Mouse (Mus musculus) forebrain, postnatal 0 days (tissue): ENCODE measurements around the gene Itpr3. TPM values are rescaled to one million over a fixed set of nuclear protein-coding genes. Genes with fewer than 3 reads are reported as not detected.

Experiments
- ATAC-seq: fragments of 200-750 bp; cut with Nextera tagmentation; 2 replicates; pipeline ENCODE4 v1.8.0; 2017; ENCODE audit warnings: mild to moderate bottlenecking, moderate library complexity
- DNase-seq: peaks from one replicate; pipeline ENCODE4 v3.0.0-alpha.2; 2015
- H3K27ac ChIP-seq: fragments of 300-500 bp; sonication (generic); 2 replicates; pipeline ENCODE4 v1.5.1; 2014; ENCODE audit warnings: low read depth, mild to moderate bottlenecking, antibody characterized with exemption, low read length, moderate library complexity, mixed read lengths
- H3K27me3 ChIP-seq: fragments of 300-500 bp; sonication (generic); 2 replicates; pipeline ENCODE4 v1.6.1; 2014; ENCODE audit warnings: mild to moderate bottlenecking, low read length, mixed read lengths; ENCODE audit not compliant: insufficient read depth
- H3K36me3 ChIP-seq: fragments of 300-500 bp; sonication (generic); 2 replicates; pipeline ENCODE4 v1.6.1; 2014; ENCODE audit warnings: mild to moderate bottlenecking, moderate library complexity; ENCODE audit not compliant: insufficient read depth
- H3K4me1 ChIP-seq: fragments of 300-500 bp; sonication (generic); 2 replicates; pipeline ENCODE4 v1.6.1; 2014; ENCODE audit warnings: antibody characterized with exemption; ENCODE audit not compliant: insufficient read depth
- H3K4me2 ChIP-seq: fragments of 300-500 bp; sonication (generic); 2 replicates; pipeline ENCODE4 v1.6.1; 2014; ENCODE audit warnings: low read depth, mild to moderate bottlenecking, moderate library complexity
- H3K4me3 ChIP-seq: fragments of 300-500 bp; sonication (generic); 2 replicates; pipeline ENCODE4 v1.5.1; 2014; ENCODE audit warnings: low read depth, low read length, mixed read lengths
- H3K9ac ChIP-seq: fragments of 300-500 bp; sonication (generic); 2 replicates; pipeline ENCODE4 v1.6.1; 2014; ENCODE audit warnings: mild to moderate bottlenecking
- H3K9me3 ChIP-seq: fragments of 300-500 bp; sonication (generic); 2 replicates; pipeline ENCODE4 v1.6.1; 2016; ENCODE audit warnings: low read length
- CTCF ChIP-seq: sonication (generic); IDR thresholded peaks from 2 replicates; pipeline ENCODE4 v1.5.1; 2016; ENCODE audit warnings: antibody characterized with exemption, control low read depth, low read depth
- WGBS: fragments of 180-500 bp; shearing (Covaris S2); extraction: QIAGEN DNeasy Blood & Tissue Kit; methylation state at CpG from one replicate; pipeline ENCODE4 v1.1.7; 2014; 5-methylcytosine and 5-hydroxymethylcytosine counted together
- polyA plus RNA-seq: library from polyadenylated mRNA; unstranded; fragments of >200 nt; fragmentation: Nextera tagmentation; extraction: Ambion mirVana; gene quantifications from 2 replicates; pipeline ENCODE4 v1.2.1, GENCODE M21; 2015
- total RNA-seq: library from RNA; depleted of rRNA; stranded (reverse); fragments of >200 nt; gene quantifications from 2 replicates; pipeline ENCODE4 v1.2.3, GENCODE M21; 2014; rRNA removed

The Itpr3 gene
- total RNA-seq (1.8 and 2.9 TPM in 2 replicates), polyA plus RNA-seq (0.30 TPM in 2 replicates)

- peak; percentile 23; the same call in 1 of the 2 replicates for ATAC-seq
Measured at GRCm38 (mm10) chr17:27056812-27057516, at the start of gene Itpr3. TSS of gene Itpr3 (plus strand) at chr17:27057304.

DNA sequence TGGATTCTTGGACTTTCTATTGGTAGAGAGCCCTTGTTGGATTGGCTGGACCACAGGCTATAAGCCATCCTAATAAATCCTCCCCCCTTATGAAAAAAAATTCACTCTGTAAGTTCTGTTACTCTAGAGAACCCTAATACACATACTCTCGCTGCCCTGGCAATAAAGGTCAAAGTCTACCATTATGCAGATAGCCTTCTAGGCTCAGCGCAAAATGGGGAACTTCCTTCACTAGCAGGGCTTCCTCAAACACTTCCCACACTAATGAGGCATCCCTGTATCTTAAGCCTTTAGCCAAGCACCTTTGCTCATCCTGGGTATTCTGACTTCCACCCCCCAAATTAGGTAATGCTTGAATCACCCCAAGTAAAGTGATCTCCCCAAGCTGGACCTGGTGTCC, 48.8 kb upstream of the Itpr3 start:
- H3K4me1 ChIP-seq = no peaks in the 10 kb centered on the region
- no peak for ATAC-seq
- TF ChIP-seq CTCF = no peak
- H3K4me3 ChIP-seq = no peak overlapping the region
- no peaks in the 10 kb centered on the region for H3K36me3 ChIP-seq
- no peak overlapping the region for H3K27ac ChIP-seq
- H3K27me3 ChIP-seq = no peaks in the 10 kb centered on the region
- H3K9me3 ChIP-seq = no peaks in the 10 kb centered on the region
- 86% methylated on average over 2 of the region's 2 CpGs for WGBS
- DNase-seq = no peak
- H3K4me2 ChIP-seq = no peak overlapping the region
- H3K9ac ChIP-seq = no peak overlapping the region

More at GRCm38 (mm10) chr17:27056812-27057516, at the start of gene Itpr3:
- Histone ChIP-seq H3K4me3 (peak within 1 kb of the TSS; percentile 44), H3K27ac (no peak within 1 kb of the TSS), H3K9me3 (no peaks in the 10 kb centered on the region), H3K4me1 (no peaks in the 10 kb centered on the region), H3K27me3 (peaks cover 36% of the 10 kb centered on the region), H3K36me3 (no peaks in the 10 kb centered on the region), H3K4me2 (peak within 1 kb of the TSS; percentile 74), H3K9ac (peak within 1 kb of the TSS; percentile 39)
- DNase-seq = peak; percentile 18
- no peak for TF ChIP-seq CTCF
- under 1% methylated on average over 60 of the region's 66 CpGs for WGBS

- no peaks in the 10 kb centered on the region for H3K27me3 ChIP-seq
- H3K9ac ChIP-seq = no peak overlapping the region
- no peak overlapping the region for H3K4me3 ChIP-seq
- H3K36me3 ChIP-seq = no peaks in the 10 kb centered on the region
- H3K9me3 ChIP-seq = no peaks in the 10 kb centered on the region
- no peak overlapping the region for H3K4me2 ChIP-seq
- no peaks in the 10 kb centered on the region for H3K4me1 ChIP-seq
- ATAC-seq (no peak), DNase-seq (no peak)
- no peak overlapping the region for H3K27ac ChIP-seq
- TF ChIP-seq CTCF = no peak
- 83% methylated on average over 10 of the region's 10 CpGs for WGBS
Measured at GRCm38 (mm10) chr17:27011167-27011566, 45.9 kb upstream of the Itpr3 start.

DNA sequence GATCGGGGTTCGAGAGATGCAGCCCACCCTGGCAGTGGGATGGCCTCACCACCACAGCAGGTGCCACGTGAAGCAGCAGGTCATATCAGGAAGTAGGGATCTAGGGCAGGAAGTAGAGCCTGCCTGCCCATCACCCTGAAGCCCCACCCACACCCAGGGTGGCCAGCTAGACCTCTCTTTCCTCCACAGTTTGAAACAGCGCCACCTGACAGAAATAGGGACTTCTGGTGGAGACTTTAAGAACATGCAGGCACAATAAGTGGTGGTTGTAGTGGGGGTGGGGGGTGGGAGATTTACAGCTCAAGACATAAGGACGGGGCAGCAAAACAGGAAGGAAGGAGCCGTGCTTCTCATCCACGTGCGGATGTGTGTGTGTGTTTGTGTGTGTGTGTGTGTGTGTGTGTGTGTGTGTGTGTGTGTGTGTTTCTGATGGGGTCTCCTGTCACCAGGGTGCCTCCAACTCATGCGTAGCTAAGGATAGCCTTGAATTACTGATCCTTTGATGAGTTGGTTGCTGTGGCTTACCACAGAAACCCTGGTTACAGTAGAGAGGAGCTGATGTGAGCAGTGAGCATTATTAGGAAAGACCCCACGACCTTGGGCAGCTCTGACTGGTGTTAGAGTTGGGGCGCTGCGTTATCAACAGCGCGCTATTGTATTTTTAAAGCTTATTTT, 45.0 kb upstream of the Itpr3 start:
- H3K4me3 ChIP-seq = no peak overlapping the region
- no peak overlapping the region for H3K27ac ChIP-seq
- H3K4me2 ChIP-seq = no peak overlapping the region
- no peak for DNase-seq
- H3K36me3 ChIP-seq = no peaks in the 10 kb centered on the region
- no peaks in the 10 kb centered on the region for H3K9me3 ChIP-seq
- WGBS = 66% methylated on average over 14 of the region's 14 CpGs
- no peak for ATAC-seq
- no peaks in the 10 kb centered on the region for H3K4me1 ChIP-seq
- TF ChIP-seq CTCF = no peak
- no peaks in the 10 kb centered on the region for H3K27me3 ChIP-seq
- H3K9ac ChIP-seq = no peak overlapping the region

DNA sequence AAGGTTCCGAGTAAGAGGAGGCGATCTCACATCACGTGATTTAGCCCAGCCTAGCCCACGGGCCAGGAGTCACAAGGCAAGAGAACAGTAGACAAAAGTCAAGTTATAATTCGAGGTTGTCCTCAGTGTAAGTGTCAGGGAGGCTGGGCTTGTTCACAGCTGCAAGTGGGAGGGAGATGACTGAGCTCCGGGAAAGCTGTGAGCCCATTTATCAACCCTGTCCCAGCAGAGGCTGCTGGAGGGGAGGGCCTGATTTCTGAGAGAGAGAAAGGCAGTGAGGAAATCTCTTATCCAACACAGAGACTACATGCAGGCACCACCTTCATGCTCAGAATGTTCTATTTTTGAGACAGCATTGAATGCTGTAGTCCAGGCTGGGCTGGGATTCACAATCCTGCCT, 44.2 kb upstream of the Itpr3 start:
- H3K27me3 ChIP-seq = no peaks in the 10 kb centered on the region
- ATAC-seq (no peak), DNase-seq (no peak)
- no peak overlapping the region for H3K27ac ChIP-seq
- no peak overlapping the region for H3K4me2 ChIP-seq
- H3K36me3 ChIP-seq = no peaks in the 10 kb centered on the region
- H3K9me3 ChIP-seq = no peaks in the 10 kb centered on the region
- no peak overlapping the region for H3K4me3 ChIP-seq
- no peak overlapping the region for H3K9ac ChIP-seq
- 44% methylated on average over 6 of the region's 6 CpGs for WGBS
- no peak for TF ChIP-seq CTCF
- no peaks in the 10 kb centered on the region; the same call in 1 of the 2 replicates for H3K4me1 ChIP-seq

DNA sequence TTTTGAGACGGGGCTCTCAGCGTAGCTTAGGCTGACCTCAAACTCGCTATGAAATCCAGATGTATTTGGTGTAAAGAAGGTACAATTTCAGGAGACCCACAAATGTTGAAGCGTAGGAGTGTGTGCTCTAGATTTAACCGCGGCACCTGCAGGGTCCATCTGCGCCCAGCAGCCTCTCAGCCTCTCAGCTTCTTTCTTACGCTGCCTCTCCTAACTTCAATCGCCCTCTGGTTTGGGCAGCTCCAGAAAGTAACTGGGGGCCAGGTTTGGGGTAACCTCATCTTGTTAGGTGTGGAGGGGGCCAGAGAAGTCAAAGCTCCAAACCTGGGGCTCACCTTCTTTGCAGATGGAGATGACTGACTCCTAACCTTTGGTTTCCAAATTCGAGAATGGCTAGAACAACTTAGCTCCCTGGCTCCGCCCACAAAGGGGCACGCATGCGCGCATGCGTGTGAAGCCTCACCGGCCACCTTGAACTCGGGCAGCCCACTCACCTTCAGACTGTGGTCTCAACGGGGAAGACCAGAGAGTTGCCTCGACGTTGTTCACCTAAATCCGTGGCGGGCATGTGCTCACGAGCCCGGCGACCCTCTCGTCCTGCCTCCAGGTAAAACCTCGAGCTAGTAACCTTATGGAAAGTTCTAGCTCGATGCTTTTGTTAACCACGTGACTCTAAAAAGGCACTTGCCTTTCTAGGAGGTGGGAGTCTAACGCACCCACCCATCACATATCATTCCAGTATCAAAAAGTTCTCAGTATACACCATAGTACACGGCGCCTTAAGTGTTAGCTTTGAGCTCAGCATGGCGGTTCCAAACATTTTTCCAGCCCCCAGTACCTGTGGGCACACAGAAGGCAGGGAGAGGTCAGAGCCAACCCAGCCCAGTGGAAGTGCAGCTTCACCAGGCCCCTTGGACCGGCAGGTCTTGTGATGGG, 39.3 kb upstream of the Itpr3 start:
- Histone ChIP-seq H3K36me3 (peaks cover 33% of the 10 kb centered on the region), H3K9ac (peak overlapping the region; percentile 52), H3K9me3 (no peaks in the 10 kb centered on the region), H3K27ac (peak overlapping the region; percentile 57; the same call in 1 of the 2 replicates), H3K27me3 (no peaks in the 10 kb centered on the region), H3K4me1 (peaks cover 4% of the 10 kb centered on the region; the same call in 1 of the 2 replicates), H3K4me3 (peak overlapping the region; percentile 39), H3K4me2 (peak overlapping the region; percentile 54)
- DNase-seq (peak; percentile 93), ATAC-seq (peak; percentile 88)
- WGBS = 5% methylated on average over 34 of the region's 34 CpGs
- TF ChIP-seq CTCF = no peak
